Mouse (Mus musculus) spleen, adult 2 months (tissue): ENCODE measurements around the gene Rimkla.

ENCODE experiments used
- CTCF ChIP-seq: fragments of 200-500 bp; IDR thresholded peaks from 2 replicates; pipeline ENCODE4 v1.5.1; 2011; ENCODE audit warnings: mild to moderate bottlenecking, inconsistent platforms; ENCODE audit not compliant: insufficient read depth, insufficient read length, insufficient replicate concordance; ENCODE audit errors: extremely low read depth
- POLR2A ChIP-seq: fragments of 200-500 bp; IDR thresholded peaks from 2 replicates; pipeline ENCODE4 v1.6.1; 2011; ENCODE audit warnings: low read depth, low read length, inconsistent platforms

GRCm38 (mm10) chr4:119535103-119535502, 42.7 kb upstream of the Rimkla start:
- TF ChIP-seq CTCF (no peak), POLR2A (no peak)
